Mouse (Mus musculus): ENCODE data around the gene Cp.

DNA sequence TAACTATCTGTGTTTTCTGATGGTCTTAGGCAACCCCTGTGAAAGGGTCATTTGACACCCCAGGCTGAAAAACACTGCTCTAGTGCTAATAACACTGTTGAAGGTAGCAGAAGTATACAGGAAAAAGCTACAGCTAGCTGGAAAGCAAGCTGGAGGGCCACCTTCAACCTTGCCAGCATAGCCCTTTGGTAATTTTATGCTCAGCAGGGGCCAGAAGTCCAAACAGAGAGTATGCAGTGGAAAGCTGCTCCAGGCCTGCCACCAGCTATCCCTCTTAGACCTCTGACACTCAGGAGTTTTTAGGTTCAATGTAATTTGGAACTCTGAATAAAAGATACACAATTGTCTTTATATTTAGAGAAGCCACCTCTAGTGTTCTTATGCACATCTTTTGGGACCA, 26.0 kb downstream of the Cp start:
- TF ChIP-seq EP300 (optimal IDR thresholded peaks at IDR 0.05) (no peak), CTCF (IDR thresholded peaks at IDR 0.05; ENCODE audit: low read depth) (no peak)
